Mouse (Mus musculus) MN1 (cell line): Measurements from ENCODE around the gene Efcab9.
"Not testable (repeated sequence)": the region's sequence is repeated elsewhere in the genome, so short reads cannot be mapped to it uniquely, and the experiment has no call there.

Experiments used
- DNase-seq: peaks from one replicate; pipeline ENCODE4 v3.0.0-alpha.2; 2016; ENCODE audit warnings: low spot score

Gene Efcab9

DNA sequence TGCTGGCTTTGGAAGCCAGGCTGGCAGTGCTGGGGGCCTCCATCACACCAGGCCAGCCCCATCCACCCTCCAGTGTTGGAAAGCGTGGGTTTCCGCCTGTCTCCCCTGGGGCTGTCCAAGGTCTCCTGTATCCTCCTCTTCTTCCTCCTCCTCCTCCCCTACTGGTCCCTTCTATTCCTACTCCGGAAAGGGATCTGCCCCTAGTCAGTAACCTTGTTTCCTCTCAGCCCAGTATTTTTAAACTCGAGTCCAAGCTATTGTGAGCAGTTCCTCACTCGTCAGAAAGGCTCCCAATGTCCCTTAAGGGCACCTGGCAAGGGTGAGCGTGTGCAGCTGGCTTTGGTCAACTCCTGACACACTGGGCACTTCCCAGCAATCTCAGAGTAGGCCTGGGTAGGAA is 6.6 kb upstream of the Efcab9 start:
- no peak for DNase-seq

DNA sequence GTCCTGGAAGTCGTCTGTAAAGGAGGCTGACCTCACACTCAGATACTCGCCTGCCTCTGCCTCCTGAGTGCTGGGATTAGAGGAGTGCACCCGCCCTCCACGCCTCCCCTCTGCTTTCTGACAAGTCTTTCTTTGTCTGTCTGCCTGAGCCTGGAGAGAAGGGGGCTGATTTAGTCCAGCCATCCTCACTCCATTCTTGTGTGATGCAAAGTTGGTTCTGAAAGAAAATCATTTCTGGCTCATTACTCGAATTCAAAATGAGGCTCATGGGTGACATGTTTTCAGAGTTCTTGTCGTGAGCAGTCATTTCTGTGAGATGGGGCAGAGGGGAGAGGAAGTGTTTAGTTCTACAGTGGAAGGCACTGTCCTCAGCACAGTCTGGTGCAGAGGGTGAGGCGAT is 5.1 kb upstream of the Efcab9 start:
- DNase-seq: no peak

GRCm38 (mm10) chr11:32535646-32536045 is 3.8 kb upstream of the Efcab9 start:
- DNase-seq: no peak

DNA sequence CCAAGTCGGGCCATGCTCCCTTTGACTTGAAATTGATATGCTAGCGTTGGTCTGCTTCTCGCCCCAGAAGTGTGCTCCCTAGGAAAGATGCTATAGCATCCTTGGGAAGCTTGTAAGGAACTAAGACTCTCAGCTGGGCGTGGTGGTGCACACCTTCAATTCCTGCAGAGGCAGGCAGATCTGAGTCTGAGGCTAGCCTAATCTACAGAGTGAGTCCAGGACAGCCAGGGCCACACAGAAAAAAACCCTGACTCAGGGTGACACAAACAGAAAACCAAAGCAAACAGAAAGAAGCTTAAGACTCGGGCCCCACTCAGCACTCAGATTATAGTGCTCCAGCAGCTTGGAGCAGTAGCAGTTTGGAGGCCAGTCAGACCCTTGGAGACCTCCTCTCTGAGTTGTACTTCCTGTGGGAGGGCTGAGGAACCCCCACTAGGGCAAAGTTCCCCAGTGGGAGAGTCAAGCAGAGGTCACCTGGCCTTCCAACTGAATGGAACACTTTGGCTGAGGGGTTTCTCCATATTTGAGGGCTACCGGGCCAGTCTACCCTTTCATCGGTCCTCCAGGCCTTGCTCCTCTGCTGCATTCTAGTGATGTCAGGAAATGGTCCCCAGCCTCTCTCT is 2.7 kb upstream of the Efcab9 start:
- no peak for DNase-seq

GRCm38 (mm10) chr11:32533482-32534261 is 1.8 kb upstream of the Efcab9 start:
- peak; percentile 80 for DNase-seq

DNA sequence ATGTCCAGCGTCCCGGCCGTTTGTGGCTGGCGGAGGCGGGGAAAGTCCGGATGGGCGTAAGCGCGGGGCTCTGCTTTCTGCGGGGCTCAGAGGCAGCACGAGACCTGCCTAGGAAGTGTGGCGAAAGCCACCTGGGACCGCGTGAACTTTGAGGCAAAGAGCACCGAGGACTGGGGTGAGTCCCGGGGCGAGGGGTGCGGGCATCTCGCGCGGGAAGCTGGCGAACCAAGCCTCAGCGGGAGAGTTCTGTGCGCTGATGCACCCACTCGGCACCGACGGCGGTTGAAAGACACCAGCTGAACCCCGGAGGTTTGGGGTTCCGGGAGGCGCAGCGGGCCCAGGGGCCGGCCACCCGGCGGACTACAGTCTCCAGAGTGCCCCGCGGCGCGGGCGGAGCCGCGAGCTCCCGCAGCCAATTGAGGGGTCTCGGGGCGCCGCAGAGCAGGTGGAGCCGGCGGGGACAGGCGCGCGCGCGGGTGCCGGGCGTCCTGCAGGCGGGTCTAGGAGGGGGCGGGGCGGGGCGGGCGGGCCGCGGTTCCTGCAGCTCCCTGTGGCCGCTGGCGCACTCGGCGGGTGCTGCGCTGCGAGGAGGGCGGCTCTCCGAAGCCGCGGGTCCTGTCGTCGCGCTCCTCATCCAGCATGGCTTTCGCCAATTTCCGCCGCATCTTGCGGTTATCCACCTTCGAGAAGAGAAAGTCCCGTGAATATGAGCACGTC is 1.0 kb upstream of the Efcab9 start, which contains the start of gene Stk10:
Gene Stk10 (plus strand): TSS at position 541 of the 717 bp plus-strand sequence.
- DNase-seq: peak; percentile 93

- no peak for DNase-seq
Measured at GRCm38 (mm10) chr11:32530151-32530550, 1.7 kb downstream of the Efcab9 start.

DNA sequence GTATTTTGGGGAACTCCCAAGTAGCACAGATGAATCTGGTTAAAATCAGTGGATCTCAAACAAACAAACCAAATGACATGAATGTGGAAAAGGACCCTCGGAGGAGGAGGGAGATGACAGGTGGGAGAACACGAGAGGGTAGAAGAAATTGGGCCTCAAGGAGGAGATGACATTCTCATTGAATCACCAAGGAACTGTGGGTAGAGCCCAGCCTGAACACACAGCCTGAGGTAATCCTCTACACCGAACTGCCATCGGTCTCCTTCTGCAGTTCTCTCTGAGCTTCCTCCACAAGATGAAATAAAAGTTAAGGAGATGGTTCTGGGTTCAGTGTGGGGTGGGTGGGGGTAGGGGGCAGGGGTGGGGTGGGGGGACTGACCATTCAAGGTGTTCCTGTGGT is 4.9 kb downstream of the Efcab9 start:
- DNase-seq: no peak

DNA sequence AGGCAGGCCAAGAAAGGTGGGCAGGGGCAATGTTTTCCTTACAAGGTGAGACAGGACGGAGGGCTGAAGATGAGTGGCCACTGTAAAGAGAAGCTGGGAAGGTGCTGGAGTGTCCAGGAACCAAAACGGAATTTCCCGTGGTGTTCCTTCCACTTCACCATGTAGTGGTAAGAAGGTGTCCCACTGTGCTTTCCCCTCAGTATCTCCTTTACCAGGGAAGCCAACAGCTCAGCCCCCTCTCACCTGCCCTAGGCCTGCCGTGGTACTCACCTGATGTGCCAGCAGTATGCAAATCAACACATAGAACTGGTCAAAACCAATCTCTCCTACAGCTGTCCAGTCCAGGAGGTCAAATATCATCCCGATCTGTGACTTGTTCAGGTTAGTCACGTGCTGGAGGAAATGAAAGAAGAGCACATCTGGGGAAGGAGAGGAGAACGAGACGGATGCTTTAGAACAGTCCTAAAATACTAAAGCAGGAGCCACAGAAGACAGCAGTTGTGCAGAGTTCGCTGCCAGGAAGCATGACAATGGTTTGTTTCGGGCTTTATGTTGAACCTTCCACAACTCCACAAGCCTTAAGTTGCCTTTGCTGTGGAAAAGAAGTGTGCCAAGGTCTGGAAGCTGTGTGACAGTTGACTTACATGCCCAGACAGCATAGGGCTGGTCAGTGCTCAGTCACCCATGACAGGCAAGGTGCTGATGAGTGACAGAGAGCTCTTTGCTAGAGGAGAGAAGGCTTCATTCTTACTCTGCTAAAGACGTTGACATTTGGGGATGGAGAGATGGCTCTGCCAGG is 7.6 kb downstream of the Efcab9 start:
- no peak for DNase-seq

GRCm38 (mm10) chr11:32521246-32521645 is 10.6 kb downstream of the Efcab9 start:
- DNase-seq: no peak

DNA sequence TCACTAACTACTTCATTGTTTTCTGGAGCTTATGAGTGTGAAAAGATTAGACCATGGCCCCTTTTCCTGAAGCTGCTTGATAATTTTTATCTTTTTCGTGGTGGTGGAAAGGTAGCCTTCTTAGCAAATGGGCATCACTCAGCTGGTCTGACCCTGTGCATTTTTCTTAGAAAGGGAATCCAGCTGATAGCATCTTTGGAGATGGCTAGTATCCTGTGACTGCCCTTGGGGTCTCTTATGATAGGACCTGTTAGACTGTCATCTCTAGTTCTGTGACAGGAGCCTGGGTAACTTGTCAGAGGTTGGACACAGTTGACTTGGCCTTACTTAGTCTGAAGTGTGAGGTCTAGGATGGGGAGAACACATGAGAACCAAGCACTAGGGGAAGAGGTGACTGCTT is 12.5 kb downstream of the Efcab9 start:
- DNase-seq: no peak

DNA sequence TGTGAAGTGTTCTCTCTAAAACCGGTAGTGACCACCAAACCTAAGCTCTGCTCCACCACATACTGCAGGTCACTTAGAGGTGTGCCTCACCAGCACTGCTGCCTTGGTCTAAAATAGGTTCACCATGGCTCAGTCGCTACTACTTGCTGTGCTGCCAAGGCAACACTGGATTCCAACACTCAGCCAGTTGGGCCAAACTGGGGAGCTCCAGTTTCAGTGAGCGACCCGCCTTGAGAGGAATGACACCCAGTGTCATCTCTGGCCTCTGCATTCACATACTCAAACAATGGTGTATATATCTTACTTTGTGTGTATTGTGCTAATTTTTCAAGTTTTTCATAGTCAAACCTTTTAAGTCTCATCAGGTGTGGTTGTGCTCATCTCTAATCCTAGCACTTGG is 13.1 kb downstream of the Efcab9 start:
- DNase-seq: no peak

DNA sequence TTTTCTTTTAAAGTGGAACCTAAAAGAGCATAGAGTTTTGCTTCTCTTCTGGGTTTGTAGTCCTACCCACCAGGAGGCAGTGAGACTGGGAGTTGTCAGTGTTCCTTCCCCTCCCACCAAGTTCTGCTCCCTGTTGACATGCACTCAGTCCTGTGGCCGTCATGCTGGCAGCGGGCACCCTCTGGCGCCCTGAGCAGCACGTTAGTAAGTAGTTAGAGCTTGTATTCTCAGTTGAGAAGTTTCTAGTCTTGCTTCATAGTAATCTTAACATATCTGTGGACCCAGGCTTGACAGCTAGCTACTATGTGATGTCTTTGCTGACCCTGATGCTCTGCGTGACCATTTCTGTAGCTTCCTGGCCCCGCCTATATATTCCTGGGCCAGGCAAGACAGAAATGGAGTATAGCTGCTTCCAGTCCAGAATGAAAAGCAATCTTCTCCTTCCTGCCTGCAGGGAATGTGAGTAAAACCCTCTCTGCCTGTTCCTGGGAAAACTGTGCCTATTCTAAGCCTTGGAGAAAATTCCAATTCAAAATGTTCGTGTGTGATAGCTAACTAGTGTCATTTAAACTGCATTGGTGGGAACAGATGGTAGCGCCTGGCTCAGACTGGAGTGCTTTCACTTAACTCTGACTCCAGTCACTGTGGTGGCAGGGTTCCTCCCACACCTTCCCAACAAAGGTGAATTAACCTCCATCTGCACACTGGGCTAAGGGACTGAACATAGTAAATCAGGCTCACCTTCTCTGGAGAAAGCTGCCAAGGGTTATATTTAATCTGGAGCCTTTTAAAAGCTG is 14.8 kb downstream of the Efcab9 start:
- DNase-seq: no peak

- no peak for DNase-seq
Measured at GRCm38 (mm10) chr11:32516091-32516490, 15.8 kb downstream of the Efcab9 start.

DNA sequence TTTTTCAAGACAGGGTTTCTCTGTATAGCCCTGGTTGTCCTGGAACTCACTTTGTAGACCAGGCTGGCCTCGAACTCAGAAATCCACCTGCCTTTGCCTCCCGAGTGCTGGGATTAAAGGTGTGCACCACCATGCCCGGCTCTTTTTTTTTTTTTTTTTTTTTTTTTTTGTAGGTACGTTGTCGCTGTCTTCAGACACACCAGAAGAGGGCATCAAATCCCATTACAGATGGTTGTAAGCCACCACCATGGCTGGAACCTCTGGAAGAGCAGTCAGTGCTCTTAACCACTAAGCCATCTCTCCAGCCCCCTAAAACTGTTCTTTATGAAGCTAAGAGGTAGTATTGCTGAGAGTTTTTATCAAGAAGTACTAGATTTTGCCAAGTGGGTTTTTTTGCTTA is 17.0 kb downstream of the Efcab9 start:
- DNase-seq: not testable (repeated sequence)

GRCm38 (mm10) chr11:32510930-32511329 is 21.0 kb downstream of the Efcab9 start:
- DNase-seq: no peak

GRCm38 (mm10) chr11:32505091-32505739 is 26.7 kb downstream of the Efcab9 start:
- DNase-seq: peak; percentile 41

DNA sequence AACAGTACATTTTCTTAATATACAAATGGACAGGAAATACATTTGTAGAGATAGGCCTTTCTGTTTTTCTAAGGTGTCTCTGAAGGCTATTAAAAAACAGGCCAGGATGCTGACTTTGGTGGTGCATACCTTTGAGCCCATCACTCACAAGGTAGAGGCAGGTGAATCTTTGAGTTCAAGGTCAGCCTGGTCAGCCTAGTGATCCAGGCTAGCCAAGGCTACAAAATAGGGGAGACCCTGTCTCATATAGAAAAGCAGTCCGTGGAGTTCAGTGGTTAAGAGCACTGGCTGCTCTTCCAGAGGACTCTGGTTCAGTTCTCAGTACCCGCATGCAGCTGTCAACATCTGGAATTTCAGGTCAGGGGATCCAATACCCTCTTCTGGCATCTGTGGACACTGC is 28.2 kb downstream of the Efcab9 start:
- DNase-seq: no peak

GRCm38 (mm10) chr11:32499931-32500330 is 31.9 kb downstream of the Efcab9 start:
- no peak for DNase-seq

GRCm38 (mm10) chr11:32498757-32499535 is 32.9 kb downstream of the Efcab9 start:
- DNase-seq: peak; percentile 42
